Mouse (Mus musculus): Measurements from ENCODE around the gene Sirpa.

DNA sequence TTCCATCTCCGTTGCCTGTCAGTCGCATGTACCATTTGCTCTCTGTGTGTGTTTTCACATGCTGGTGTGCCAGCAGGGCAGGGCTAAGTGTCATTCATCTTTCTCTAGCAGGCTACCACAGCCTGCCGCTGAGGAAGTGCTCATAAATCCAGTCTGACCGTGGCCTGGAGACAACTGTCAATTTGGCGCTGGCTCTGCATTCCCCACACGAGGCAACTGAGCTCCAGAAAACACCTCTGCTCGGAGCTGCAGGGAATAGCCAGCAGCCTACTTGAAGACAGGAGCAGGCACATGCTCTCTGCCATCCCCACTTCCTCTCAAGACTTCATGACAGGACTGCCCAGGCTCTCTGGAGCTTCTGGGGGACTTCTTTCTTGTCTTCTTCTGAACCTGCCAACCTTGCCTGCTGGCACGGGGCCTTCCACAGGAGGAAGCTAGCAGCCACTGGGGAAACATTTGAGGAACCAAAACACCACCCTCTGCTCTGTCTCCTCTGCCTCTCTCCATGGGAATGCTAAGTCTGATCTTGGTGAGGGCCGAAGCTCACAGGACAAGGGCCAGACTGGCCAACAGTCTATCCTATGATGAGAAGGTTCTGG lies 43.0 kb upstream of the Sirpa start:
- no peak for TF ChIP-seq CTCF (IDR thresholded peaks at IDR 0.05; ENCODE audit: extremely low read depth, insufficient read length, insufficient replicate concordance, low read depth, low read length)
- TF ChIP-seq POLR2A (IDR thresholded peaks at IDR 0.05; ENCODE audit: low read depth, low read length) = no peak
